Mouse (Mus musculus) CH12F3 (cell line): ENCODE results near the gene Rhoq.

Source experiments
- in situ Hi-C: fragments of 300-500 bp; cut with MboI; formaldehyde crosslinking; loops from 2 replicates; pipeline ENCODE4 v1.14.3; 2020; ENCODE audit warnings: low sequenced_read_pairs

Gene Rhoq

GRCm38 (mm10) chr17:86962894-86963585, at the start of gene Rhoq:
Gene Rhoq, plus strand, starts transcription at chr17:86963082.
- in situ Hi-C loops = no loop called here

GRCm38 (mm10) chr17:86915540-86915939, 47.3 kb upstream of the Rhoq start:
- in situ Hi-C loops = loop anchor here (10.0 kb wide), 1 partner anchor 129 kb away; no protein-coding TSS in a partner anchor

- in situ Hi-C loops = loop anchor here (10.0 kb wide), 1 partner anchor 128 kb away; no protein-coding TSS in a partner anchor
Measured at GRCm38 (mm10) chr17:86917048-86917447, 45.8 kb upstream of the Rhoq start, which contains the start of gene Tmem247. Gene Tmem247, plus strand, starts transcription at chr17:86917348.

- in situ Hi-C loops = loop anchor here (10.0 kb wide), 1 partner anchor 126 kb away; no protein-coding TSS in a partner anchor
Measured at GRCm38 (mm10) chr17:86918786-86919185, 44.1 kb upstream of the Rhoq start.

- in situ Hi-C loops = loop anchor here (10.0 kb wide), 1 partner anchor 125 kb away; no protein-coding TSS in a partner anchor
Measured at GRCm38 (mm10) chr17:86919729-86920128, 43.2 kb upstream of the Rhoq start.

GRCm38 (mm10) chr17:86924679-86925078, 38.2 kb upstream of the Rhoq start:
- in situ Hi-C loops = no loop called here

GRCm38 (mm10) chr17:86926836-86927235, 36.0 kb upstream of the Rhoq start:
- in situ Hi-C loops = no loop called here

GRCm38 (mm10) chr17:86929355-86929754, 33.5 kb upstream of the Rhoq start:
- in situ Hi-C loops = no loop called here

- in situ Hi-C loops = no loop called here
Measured at GRCm38 (mm10) chr17:86929981-86930380, 32.9 kb upstream of the Rhoq start.

- in situ Hi-C loops = no loop called here
Measured at GRCm38 (mm10) chr17:86932896-86933295, 30.0 kb upstream of the Rhoq start.

- in situ Hi-C loops = no loop called here
Measured at GRCm38 (mm10) chr17:86937064-86937463, 25.8 kb upstream of the Rhoq start.

- in situ Hi-C loops = no loop called here
Measured at GRCm38 (mm10) chr17:86937497-86938155, 25.3 kb upstream of the Rhoq start.

GRCm38 (mm10) chr17:86938683-86939082, 24.2 kb upstream of the Rhoq start:
- in situ Hi-C loops = no loop called here

GRCm38 (mm10) chr17:86942112-86942511, 20.8 kb upstream of the Rhoq start:
- in situ Hi-C loops = no loop called here

- in situ Hi-C loops = no loop called here
Measured at GRCm38 (mm10) chr17:86943158-86943557, 19.7 kb upstream of the Rhoq start.

GRCm38 (mm10) chr17:86946078-86946477, 16.8 kb upstream of the Rhoq start:
- in situ Hi-C loops = no loop called here

GRCm38 (mm10) chr17:86947840-86948796, 14.8 kb upstream of the Rhoq start, which contains the start of gene Atp6v1e2:
Gene Atp6v1e2, minus strand, starts transcription at chr17:86947897.
- in situ Hi-C loops = no loop called here

GRCm38 (mm10) chr17:86948801-86949200, 14.1 kb upstream of the Rhoq start:
- in situ Hi-C loops = no loop called here

- in situ Hi-C loops = no loop called here
Measured at GRCm38 (mm10) chr17:86957239-86957638, 5.6 kb upstream of the Rhoq start.

GRCm38 (mm10) chr17:86957968-86958367, 4.9 kb upstream of the Rhoq start:
- in situ Hi-C loops = no loop called here

GRCm38 (mm10) chr17:86961301-86961841, 1.5 kb upstream of the Rhoq start:
- in situ Hi-C loops = no loop called here
